Mouse (Mus musculus) embryonic fibroblast, embryonic 13.5 days (primary cell): ENCODE data around the gene Ube4a. TPM values are rescaled to one million over a fixed set of nuclear protein-coding genes. Genes with fewer than 3 reads are reported as not detected.

Source experiments
- H3K27ac ChIP-seq: 2 replicates; pipeline ENCODE4 v1.5.1; 2012; ENCODE audit warnings: low read length, control low read depth, inconsistent platforms; ENCODE audit not compliant: insufficient read depth
- H3K4me1 ChIP-seq: 2 replicates; pipeline ENCODE4 v1.6.1; 2011; ENCODE audit warnings: low read length; ENCODE audit not compliant: control insufficient read depth, insufficient read depth
- H3K4me3 ChIP-seq: 2 replicates; pipeline ENCODE4 v1.5.1; 2011; ENCODE audit warnings: mild to moderate bottlenecking, control low read depth, low read length; ENCODE audit not compliant: insufficient read depth
- CTCF ChIP-seq: IDR thresholded peaks from 2 replicates; pipeline ENCODE4 v1.5.1; 2011; ENCODE audit warnings: mild to moderate bottlenecking, control low read depth, low read length, moderate library complexity, borderline replicate concordance; ENCODE audit not compliant: insufficient read depth
- POLR2A ChIP-seq: IDR thresholded peaks from 2 replicates; pipeline ENCODE4 v1.6.1; 2011; ENCODE audit warnings: low read depth, mild to moderate bottlenecking, control low read depth, low read length, moderate library complexity
- polyA plus RNA-seq: library from polyadenylated mRNA; stranded (reverse); fragments of >200 nt; gene quantifications from 2 replicates; pipeline ENCODE4 v1.2.4, GENCODE M21; 2011; ENCODE audit warnings: low read depth; ENCODE audit not compliant: missing spikeins, insufficient read length

Gene Ube4a
- polyA plus RNA-seq, 1 experiment = 56.9 TPM

DNA sequence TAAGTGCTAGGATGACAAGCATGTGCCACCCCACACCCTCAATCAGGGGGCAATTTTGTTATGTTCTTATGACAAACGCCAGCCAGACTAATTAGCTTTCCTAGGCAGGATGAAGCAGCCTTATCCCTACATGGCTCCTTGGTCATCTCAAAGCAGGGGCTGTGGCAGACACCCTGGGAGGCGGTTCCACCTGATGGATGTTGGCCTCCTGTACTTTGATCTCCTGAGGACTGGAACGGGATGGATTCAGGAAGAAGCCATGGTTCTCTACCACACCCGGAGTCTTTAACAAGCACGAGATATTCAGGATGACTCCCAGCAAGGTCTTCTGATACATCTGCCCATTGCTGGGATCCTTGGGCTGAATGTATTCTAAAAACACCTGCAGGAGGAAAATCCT, 17.6 kb downstream of the Ube4a start:
- Histone ChIP-seq H3K27ac (no peak overlapping the region), H3K4me1 (no peaks in the 10 kb centered on the region), H3K4me3 (no peak overlapping the region)
- TF ChIP-seq POLR2A = no peak
- TF ChIP-seq CTCF = no peak

DNA sequence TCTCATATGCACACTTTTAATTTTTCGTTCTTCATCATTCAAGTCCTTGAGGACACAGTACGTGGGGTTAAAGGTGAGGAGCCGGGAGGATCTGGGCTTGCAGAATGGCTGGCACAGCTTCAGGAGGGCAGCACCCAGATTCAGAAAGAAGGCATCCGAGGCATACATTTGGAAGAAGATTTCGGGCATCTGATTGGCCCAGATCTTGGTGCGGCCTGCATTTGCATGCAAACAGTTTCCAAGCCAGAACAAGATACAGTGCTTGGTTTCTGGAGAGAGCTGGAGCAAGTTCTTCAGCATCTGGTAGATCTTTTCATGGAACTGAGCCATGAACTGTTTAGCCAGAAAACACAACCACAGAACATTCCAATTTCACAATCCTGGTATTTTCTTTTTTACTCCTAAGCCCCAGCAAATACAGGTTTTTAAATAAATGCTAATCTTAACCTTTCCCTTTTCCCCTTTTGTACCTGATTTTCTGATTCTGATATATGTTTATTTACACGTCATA, 19.2 kb downstream of the Ube4a start:
- H3K4me3 ChIP-seq = no peak overlapping the region
- H3K27ac ChIP-seq = no peak overlapping the region
- TF ChIP-seq POLR2A (no peak), CTCF (no peak)
- no peaks in the 10 kb centered on the region for H3K4me1 ChIP-seq

DNA sequence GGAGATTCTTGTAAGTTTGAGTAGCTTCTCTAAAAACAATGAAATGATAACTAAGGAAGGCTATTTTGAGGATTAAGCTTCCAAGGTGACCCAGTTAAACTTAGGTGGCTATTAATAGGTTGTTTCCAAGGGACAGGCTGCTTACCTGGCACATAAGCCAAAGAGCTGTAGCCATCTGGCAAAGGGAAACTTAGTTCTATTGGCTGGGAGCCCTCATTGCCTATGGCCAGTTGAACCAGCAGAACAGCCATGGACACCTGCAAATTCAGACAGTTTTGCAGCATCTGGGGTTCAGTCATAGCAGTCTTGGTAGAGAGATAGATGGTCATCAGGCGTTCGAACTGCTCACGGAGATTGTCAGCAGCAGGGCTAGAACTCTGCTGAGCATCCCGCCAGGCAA, 23.0 kb downstream of the Ube4a start:
- TF ChIP-seq CTCF (no peak), POLR2A (no peak)
- Histone ChIP-seq H3K4me3 (no peak overlapping the region), H3K27ac (no peak overlapping the region), H3K4me1 (no peaks in the 10 kb centered on the region)

DNA sequence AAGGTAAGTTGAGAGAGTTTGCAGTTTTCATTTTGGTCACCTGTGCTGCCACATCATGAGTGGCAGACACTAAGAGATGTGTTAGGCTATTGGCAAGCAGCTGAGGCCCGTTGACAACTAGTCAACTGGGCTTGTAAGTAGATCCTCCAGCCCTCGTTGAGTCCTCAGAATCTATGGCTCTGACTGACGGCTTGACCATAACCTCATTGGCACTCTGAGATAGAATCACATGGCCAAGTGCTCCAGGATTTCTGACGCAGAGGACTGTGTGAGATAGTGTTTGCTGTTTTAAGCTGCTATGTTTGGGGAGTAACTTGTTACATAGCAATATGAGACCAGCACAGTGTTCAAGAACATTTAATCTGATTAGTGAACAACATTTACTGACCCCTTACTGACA, 23.6 kb downstream of the Ube4a start:
- no peak for TF ChIP-seq CTCF
- TF ChIP-seq POLR2A = no peak
- Histone ChIP-seq H3K4me3 (no peak overlapping the region), H3K27ac (no peak overlapping the region), H3K4me1 (no peaks in the 10 kb centered on the region)

DNA sequence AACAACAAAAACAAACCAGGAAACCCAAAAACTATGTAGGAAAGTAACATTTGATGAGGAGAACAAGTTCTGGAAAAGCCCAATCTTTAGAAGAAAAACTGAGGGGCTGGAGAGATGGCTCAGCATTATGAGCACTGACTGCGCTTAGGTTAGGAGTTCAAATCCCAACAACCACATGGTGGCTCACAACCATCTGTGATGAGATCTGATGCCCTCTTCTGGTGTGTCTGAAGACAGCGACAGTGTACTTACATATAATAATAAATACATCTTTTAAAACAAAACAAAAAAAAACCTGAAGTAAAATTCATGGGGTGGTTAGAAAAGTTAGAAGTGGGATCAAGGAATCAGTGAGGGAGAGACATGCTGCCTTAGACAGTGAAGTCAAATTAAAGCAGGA, 43.9 kb downstream of the Ube4a start:
- H3K27ac ChIP-seq = peak overlapping the region; percentile 98
- TF ChIP-seq CTCF = no peak
- no peak for TF ChIP-seq POLR2A
- peak overlapping the region; percentile 58; the same call in 1 of the 2 replicates for H3K4me3 ChIP-seq
- no peaks in the 10 kb centered on the region for H3K4me1 ChIP-seq

DNA sequence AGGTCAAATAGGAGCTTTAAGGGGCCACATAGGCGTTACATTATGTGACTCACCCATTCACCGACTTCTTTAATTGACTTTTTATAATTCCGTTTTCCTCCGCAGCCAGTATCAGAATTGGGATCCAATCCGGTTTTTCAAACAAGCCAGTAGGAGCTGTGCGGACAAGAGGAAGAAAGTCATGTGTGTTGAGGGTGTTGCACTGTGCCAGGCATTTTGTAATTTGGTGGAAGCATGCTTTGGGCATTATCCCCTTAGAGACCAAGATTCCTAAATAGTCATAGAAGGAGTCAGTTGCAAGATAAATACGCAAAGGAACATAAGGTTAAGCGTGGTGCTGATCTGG, 44.3 kb downstream of the Ube4a start:
- H3K4me1 ChIP-seq = no peaks in the 10 kb centered on the region
- TF ChIP-seq CTCF = no peak
- peak; percentile 75 for TF ChIP-seq POLR2A
- peak overlapping the region; percentile 58 for H3K4me3 ChIP-seq
- peak overlapping the region; percentile 98 for H3K27ac ChIP-seq

DNA sequence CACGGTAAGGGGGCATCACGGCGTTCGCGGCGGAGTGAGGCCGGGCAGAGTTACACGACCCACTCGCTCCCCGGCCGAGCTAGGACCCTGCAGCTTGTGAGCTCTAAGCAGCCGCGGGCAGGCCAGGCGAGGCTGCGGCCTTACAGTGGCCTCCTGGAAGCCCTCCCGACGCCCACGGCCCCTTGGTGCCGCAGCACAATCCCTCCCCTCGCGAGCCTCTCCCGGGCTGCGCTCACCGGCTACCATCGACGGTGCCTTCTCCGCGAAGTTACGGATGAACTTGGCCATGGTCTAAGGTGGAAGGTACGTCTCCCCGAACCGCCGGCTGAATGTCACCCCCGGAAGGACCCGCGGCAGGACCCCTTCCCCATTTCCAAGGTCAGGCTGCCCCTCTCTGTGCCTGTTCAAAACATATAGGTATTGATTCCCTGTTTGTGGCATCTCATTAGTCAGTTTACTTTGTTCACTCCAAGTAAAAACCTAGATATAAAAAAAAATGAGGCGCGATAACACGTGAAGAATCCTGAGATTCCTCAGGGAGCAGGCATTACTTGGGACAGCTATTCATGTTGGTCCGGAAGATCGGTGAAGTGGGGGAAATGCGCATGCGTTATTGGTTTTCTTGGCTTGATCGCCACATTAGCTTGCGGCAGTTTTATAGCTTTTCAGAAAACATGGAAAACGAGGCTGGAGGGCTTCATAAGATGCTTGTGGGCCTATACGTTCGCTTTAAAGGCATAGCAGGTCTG, 44.9 kb downstream of the Ube4a start, which contains the start of gene Atp5l:
Atp5l (minus strand) TSS at position 369 of the 749 bp plus-strand sequence.
- H3K4me3 ChIP-seq = peak within 1 kb of the TSS; percentile 93
- no peaks in the 10 kb centered on the region for H3K4me1 ChIP-seq
- peak; percentile 69 for TF ChIP-seq POLR2A
- TF ChIP-seq CTCF = no peak
- H3K27ac ChIP-seq = peak within 1 kb of the TSS; percentile 98

DNA sequence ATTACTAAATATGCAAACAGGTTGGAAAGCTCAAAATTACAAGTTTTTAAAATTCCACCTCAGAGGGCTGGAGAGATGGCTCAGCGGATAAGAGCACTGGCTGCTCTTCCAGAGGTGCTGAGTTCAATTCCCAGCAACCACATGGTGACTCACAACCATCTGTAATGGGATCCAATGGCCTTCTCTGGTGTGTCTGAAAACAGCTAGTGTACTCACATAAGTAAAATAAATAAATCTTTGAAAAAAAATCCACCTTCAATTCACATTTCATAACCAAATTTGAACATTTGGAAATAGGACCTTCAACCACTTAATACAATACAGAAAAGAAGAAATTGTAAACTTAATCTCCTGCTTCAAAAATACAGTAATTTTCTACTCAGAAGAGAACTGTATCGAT, 45.8 kb downstream of the Ube4a start:
- Histone ChIP-seq H3K4me3 (peak overlapping the region; percentile 93), H3K27ac (no peak overlapping the region), H3K4me1 (no peaks in the 10 kb centered on the region; the same call in 1 of the 2 replicates)
- no peak for TF ChIP-seq POLR2A
- TF ChIP-seq CTCF = no peak

DNA sequence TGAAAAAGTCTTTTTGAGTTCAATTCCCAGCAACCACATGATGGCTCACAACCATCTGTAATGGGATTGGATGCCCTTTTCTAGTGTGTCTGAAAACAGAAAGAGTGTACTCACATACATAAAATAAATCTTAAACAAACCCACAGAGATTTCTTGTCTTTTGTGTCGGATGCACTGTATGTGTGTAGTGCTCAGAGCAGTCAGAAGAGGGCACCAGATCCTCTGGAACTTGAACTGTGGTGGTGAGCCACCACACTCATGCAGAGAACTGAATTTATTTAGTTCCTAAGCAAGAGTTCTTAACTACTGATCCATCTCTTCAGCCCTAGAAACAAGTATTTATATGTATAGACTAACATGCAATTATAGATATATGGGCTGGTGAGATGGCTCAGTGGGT, 49.2 kb downstream of the Ube4a start:
- Histone ChIP-seq H3K27ac (no peak overlapping the region), H3K4me1 (no peaks in the 10 kb centered on the region; the same call in 1 of the 2 replicates), H3K4me3 (no peak overlapping the region)
- TF ChIP-seq CTCF (peak; percentile 22; the same call in 1 of the 2 replicates), POLR2A (no peak)

DNA sequence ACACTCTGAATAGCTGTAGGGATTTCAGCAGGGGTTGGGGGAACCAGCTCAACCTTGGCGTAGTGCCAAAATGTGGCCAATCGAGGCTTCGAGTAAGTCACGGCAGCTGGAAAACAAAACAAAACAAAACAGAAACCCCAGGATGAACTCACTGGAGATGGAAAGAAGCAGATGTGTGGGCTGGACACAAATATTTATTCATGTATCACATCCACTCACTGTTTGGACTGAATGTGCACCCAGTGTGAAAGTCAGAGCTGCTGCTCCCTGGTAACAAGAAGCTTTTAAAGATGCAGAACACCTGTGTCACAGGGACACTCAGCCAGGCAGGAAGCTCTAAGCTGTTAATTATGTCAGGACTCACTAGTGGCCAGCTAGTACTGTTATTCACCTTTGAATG, 50.7 kb downstream of the Ube4a start:
- Histone ChIP-seq H3K27ac (no peak overlapping the region), H3K4me3 (no peak overlapping the region), H3K4me1 (no peaks in the 10 kb centered on the region; the same call in 1 of the 2 replicates)
- TF ChIP-seq POLR2A (no peak), CTCF (no peak)

DNA sequence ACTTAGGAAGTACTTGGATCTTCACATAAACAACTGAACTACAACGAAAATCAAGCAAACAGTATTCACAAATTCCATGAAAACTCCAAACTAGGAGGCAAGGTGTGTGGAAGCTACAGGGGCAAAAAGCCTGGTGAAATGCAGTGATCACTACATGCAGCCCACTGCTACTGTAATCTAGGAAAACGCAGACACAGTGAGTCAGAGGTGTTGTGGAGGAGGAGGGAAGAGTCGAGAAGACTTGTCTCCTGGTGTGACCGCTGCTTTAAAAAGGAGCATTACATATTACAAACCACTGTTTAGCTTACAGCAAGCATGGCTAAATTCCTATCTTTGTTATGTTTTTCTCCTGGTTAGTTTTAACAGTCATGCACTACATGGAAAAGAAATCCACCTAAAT, 54.0 kb downstream of the Ube4a start:
- H3K27ac ChIP-seq = no peak overlapping the region
- peaks cover 3% of the 10 kb centered on the region for H3K4me1 ChIP-seq
- no peak overlapping the region for H3K4me3 ChIP-seq
- TF ChIP-seq POLR2A (no peak), CTCF (no peak)
